Mouse (Mus musculus) lung, embryonic 15.5 days (tissue): ENCODE measurements around the gene Wdr26. TPM values are rescaled to one million over a fixed set of nuclear protein-coding genes. Genes with fewer than 3 reads are reported as not detected.

Experiments used
- ATAC-seq: fragments of 200-750 bp; cut with Nextera tagmentation; 2 replicates; pipeline ENCODE4 v1.8.0; 2017; ENCODE audit warnings: moderate number of reproducible peaks, borderline replicate concordance; ENCODE audit not compliant: low FRiP score, low TSS enrichment; ENCODE audit errors: extremely low read depth
- H3K27ac ChIP-seq: fragments of 300-500 bp; sonication (generic); 2 replicates; pipeline ENCODE4 v1.5.1; 2015; ENCODE audit warnings: moderate library complexity, mild to moderate bottlenecking, inconsistent platforms
- H3K27me3 ChIP-seq: fragments of 300-500 bp; sonication (generic); 2 replicates; pipeline ENCODE4 v1.6.1; 2015; ENCODE audit warnings: inconsistent platforms
- H3K36me3 ChIP-seq: fragments of 300-500 bp; sonication (generic); 2 replicates; pipeline ENCODE4 v1.6.1; 2015; ENCODE audit warnings: inconsistent platforms
- H3K4me1 ChIP-seq: fragments of 300-500 bp; sonication (generic); 2 replicates; pipeline ENCODE4 v1.6.1; 2015; ENCODE audit warnings: inconsistent platforms
- H3K4me2 ChIP-seq: fragments of 300-500 bp; sonication (generic); 2 replicates; pipeline ENCODE4 v1.6.1; 2015; ENCODE audit warnings: inconsistent platforms, mild to moderate bottlenecking, moderate library complexity
- H3K4me3 ChIP-seq: fragments of 300-500 bp; sonication (generic); 2 replicates; pipeline ENCODE4 v1.5.1; 2015; ENCODE audit warnings: mild to moderate bottlenecking, inconsistent platforms
- H3K9ac ChIP-seq: fragments of 300-500 bp; sonication (generic); 2 replicates; pipeline ENCODE4 v1.6.1; 2015; ENCODE audit warnings: inconsistent platforms
- H3K9me3 ChIP-seq: fragments of 300-500 bp; sonication (generic); 2 replicates; pipeline ENCODE4 v1.6.1; 2016; ENCODE audit warnings: inconsistent platforms
- WGBS: fragments of 180-500 bp; shearing (Covaris S2); methylation state at CpG from one replicate; pipeline ENCODE4 v1.1.7; 2015; 5-methylcytosine and 5-hydroxymethylcytosine counted together
- polyA plus RNA-seq: library from polyadenylated mRNA; unstranded; fragments of >200 nt; fragmentation: Nextera tagmentation; extraction: Ambion mirVana; gene quantifications from 2 replicates; pipeline ENCODE4 v1.2.1, GENCODE M21; 2015

Gene Wdr26
- polyA plus RNA-seq, 1 experiment from 2014 or later: 30.6 TPM

GRCm38 (mm10) chr1:181233734-181234133 is 21.9 kb upstream of the Wdr26 start:
- peaks cover 18% of the 10 kb centered on the region for H3K4me1 ChIP-seq
- no peaks in the 10 kb centered on the region for H3K9me3 ChIP-seq
- ATAC-seq: no peak
- no peaks in the 10 kb centered on the region for H3K27me3 ChIP-seq
- H3K4me2 ChIP-seq: no peak overlapping the region
- no peak overlapping the region for H3K4me3 ChIP-seq
- 85% methylated on average over 6 of the region's 6 CpGs for WGBS
- no peak overlapping the region for H3K27ac ChIP-seq
- no peak overlapping the region for H3K9ac ChIP-seq
- no peaks in the 10 kb centered on the region for H3K36me3 ChIP-seq

DNA sequence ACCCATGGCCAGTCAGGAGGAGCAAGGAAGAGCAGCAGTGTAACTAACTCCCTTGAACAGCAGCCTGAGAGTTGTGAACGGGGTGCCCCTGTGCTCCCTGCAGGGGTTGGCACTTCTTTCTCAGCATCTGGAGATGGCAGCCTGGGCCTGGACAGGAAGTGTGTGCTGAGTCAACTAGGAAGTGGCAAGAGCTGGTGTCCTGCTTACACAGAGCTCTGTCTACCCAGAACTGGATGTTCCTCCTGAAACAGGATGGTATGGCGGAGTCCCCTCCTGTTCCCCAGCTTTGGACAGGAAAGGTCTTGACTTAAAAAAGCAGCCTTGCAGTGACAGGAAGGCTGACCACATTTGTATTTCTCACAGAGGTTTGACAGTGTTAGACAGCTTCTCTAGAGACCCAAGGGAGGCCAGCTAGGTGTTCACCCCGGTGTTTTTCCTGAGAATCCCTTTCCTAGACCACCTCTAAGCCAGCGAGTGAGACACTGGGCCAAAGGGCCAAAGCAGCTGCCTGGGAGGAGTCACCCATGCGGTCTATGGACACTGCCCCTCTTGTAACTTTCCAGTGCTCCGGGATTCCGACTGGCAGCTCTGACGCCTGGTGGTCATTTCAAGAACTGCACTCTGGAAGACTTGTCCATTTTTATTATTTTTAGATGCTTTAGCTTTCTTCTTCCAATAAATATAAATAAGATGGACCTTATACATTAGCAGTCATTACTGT is 20.7 kb upstream of the Wdr26 start:
- no peak overlapping the region for H3K4me3 ChIP-seq
- no peak overlapping the region for H3K4me2 ChIP-seq
- ATAC-seq: peak; percentile 23; the same call in 1 of the 2 replicates
- no peaks in the 10 kb centered on the region for H3K27me3 ChIP-seq
- H3K36me3 ChIP-seq: no peaks in the 10 kb centered on the region
- peaks cover 18% of the 10 kb centered on the region for H3K4me1 ChIP-seq
- no peaks in the 10 kb centered on the region for H3K9me3 ChIP-seq
- H3K9ac ChIP-seq: no peak overlapping the region
- 27% methylated on average over 8 of the region's 8 CpGs for WGBS
- H3K27ac ChIP-seq: peak overlapping the region; percentile 35

- 82% methylated on average over 9 of the region's 9 CpGs for WGBS
Measured at GRCm38 (mm10) chr1:181231821-181232220, 20.0 kb upstream of the Wdr26 start.

GRCm38 (mm10) chr1:181231262-181231661 is 19.5 kb upstream of the Wdr26 start:
- H3K9ac ChIP-seq: no peak overlapping the region
- 50% methylated on average over 7 of the region's 7 CpGs for WGBS
- ATAC-seq: no peak
- H3K4me2 ChIP-seq: no peak overlapping the region
- H3K4me1 ChIP-seq: peaks cover 18% of the 10 kb centered on the region
- H3K27ac ChIP-seq: 0 out of 2 replicates have a peak overlapping the region, but pooled peaks have one; percentile 13
- H3K4me3 ChIP-seq: no peak overlapping the region
- no peaks in the 10 kb centered on the region for H3K27me3 ChIP-seq
- H3K36me3 ChIP-seq: no peaks in the 10 kb centered on the region
- no peaks in the 10 kb centered on the region for H3K9me3 ChIP-seq

More at GRCm38 (mm10) chr1:181231821-181232220, 20.0 kb upstream of the Wdr26 start:
- H3K4me3 ChIP-seq: no peak overlapping the region
- H3K9ac ChIP-seq: no peak overlapping the region
- no peaks in the 10 kb centered on the region for H3K9me3 ChIP-seq
- no peak overlapping the region for H3K4me2 ChIP-seq
- no peaks in the 10 kb centered on the region for H3K36me3 ChIP-seq
- peaks cover 18% of the 10 kb centered on the region for H3K4me1 ChIP-seq
- no peak for ATAC-seq
- peak overlapping the region; percentile 11; the same call in 1 of the 2 replicates for H3K27ac ChIP-seq
- no peaks in the 10 kb centered on the region for H3K27me3 ChIP-seq

DNA sequence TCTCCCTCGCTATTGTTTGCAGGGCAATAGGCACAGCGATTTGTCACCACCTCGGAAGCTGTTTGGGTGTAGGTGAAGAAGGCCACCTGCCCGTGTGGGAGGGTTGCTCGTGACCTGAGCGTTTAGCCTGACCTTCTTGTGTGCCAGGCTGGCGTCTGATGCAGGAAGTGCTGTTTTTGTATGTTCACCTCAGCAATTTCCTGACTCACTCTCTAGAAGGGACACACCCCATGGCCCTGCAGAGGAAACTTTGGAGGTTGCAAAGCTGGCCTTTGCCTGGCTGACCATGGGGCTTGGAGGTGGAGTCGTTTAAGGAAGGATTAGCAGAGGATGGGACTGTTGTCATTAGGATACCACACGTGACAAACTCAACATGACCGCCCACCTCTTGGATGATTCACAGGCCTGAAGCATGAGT is 18.9 kb upstream of the Wdr26 start:
- H3K4me3 ChIP-seq: no peak overlapping the region
- no peaks in the 10 kb centered on the region for H3K9me3 ChIP-seq
- H3K9ac ChIP-seq: no peak overlapping the region
- no peaks in the 10 kb centered on the region for H3K36me3 ChIP-seq
- no peak overlapping the region for H3K4me2 ChIP-seq
- 0 out of 2 replicates have a peak, but pooled peaks have one; percentile 7 for ATAC-seq
- H3K4me1 ChIP-seq: peaks cover 18% of the 10 kb centered on the region
- H3K27me3 ChIP-seq: no peaks in the 10 kb centered on the region
- WGBS: 23% methylated on average over 10 of the region's 10 CpGs
- H3K27ac ChIP-seq: 0 out of 2 replicates have a peak overlapping the region, but pooled peaks have one; percentile 13

DNA sequence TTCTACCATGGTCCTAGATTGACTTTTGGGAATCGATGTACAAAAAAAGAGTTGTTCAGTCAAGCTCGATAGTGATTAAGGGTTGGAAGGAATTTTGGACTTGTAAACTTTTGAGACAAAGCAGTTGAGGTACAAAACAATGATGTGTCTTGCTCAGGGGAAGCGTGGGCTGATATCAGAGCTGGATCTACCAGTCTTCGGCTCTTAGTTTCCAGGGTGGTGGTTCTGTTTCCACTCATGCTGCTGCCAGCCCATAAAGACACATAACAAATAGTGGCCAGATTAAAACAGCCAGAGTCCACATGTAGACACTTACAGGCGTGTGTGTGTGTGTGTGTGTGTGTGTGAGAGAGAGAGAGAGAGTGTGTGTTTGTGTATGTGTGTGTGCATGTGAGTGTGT is 17.2 kb upstream of the Wdr26 start:
- no peak overlapping the region for H3K4me2 ChIP-seq
- H3K4me3 ChIP-seq: no peak overlapping the region
- no peaks in the 10 kb centered on the region for H3K27me3 ChIP-seq
- no peaks in the 10 kb centered on the region for H3K36me3 ChIP-seq
- no peak overlapping the region for H3K9ac ChIP-seq
- 79% methylated on average over 5 of the region's 5 CpGs for WGBS
- ATAC-seq: no peak
- H3K27ac ChIP-seq: no peak overlapping the region
- H3K4me1 ChIP-seq: peaks cover 13% of the 10 kb centered on the region
- no peaks in the 10 kb centered on the region for H3K9me3 ChIP-seq

GRCm38 (mm10) chr1:181228591-181228990 is 16.8 kb upstream of the Wdr26 start:
- H3K4me1 ChIP-seq: peaks cover 13% of the 10 kb centered on the region
- no peak overlapping the region for H3K4me2 ChIP-seq
- H3K9ac ChIP-seq: no peak overlapping the region
- no peak overlapping the region for H3K27ac ChIP-seq
- H3K9me3 ChIP-seq: no peaks in the 10 kb centered on the region
- H3K27me3 ChIP-seq: no peaks in the 10 kb centered on the region
- no peak overlapping the region for H3K4me3 ChIP-seq
- ATAC-seq: no peak
- 64% methylated on average over 5 of the region's 5 CpGs for WGBS
- no peaks in the 10 kb centered on the region for H3K36me3 ChIP-seq

GRCm38 (mm10) chr1:181227804-181228203 is 16.0 kb upstream of the Wdr26 start:
- Histone ChIP-seq H3K4me2 (no peak overlapping the region), H3K9me3 (no peaks in the 10 kb centered on the region), H3K4me1 (peaks cover 13% of the 10 kb centered on the region), H3K27me3 (no peaks in the 10 kb centered on the region), H3K9ac (no peak overlapping the region), H3K36me3 (no peaks in the 10 kb centered on the region), H3K4me3 (no peak overlapping the region), H3K27ac (no peak overlapping the region)
- 86% methylated on average over 11 of the region's 11 CpGs for WGBS
- ATAC-seq: no peak

GRCm38 (mm10) chr1:181226850-181227249 is 15.0 kb upstream of the Wdr26 start:
- Histone ChIP-seq H3K4me1 (peaks cover 8% of the 10 kb centered on the region), H3K4me3 (no peak overlapping the region), H3K27ac (no peak overlapping the region), H3K4me2 (no peak overlapping the region), H3K9me3 (no peaks in the 10 kb centered on the region), H3K9ac (no peak overlapping the region), H3K27me3 (no peaks in the 10 kb centered on the region), H3K36me3 (no peaks in the 10 kb centered on the region)
- 35% methylated on average over 11 of the region's 11 CpGs for WGBS
- no peak for ATAC-seq

- Histone ChIP-seq H3K4me1 (no peaks in the 10 kb centered on the region), H3K27me3 (no peaks in the 10 kb centered on the region), H3K27ac (no peak overlapping the region), H3K4me3 (no peak overlapping the region), H3K9me3 (no peaks in the 10 kb centered on the region), H3K9ac (no peak overlapping the region), H3K4me2 (no peak overlapping the region), H3K36me3 (no peaks in the 10 kb centered on the region)
- no peak for ATAC-seq
- WGBS: 71% methylated on average over 5 of the region's 5 CpGs
Measured at GRCm38 (mm10) chr1:181225281-181225680, 13.5 kb upstream of the Wdr26 start.

DNA sequence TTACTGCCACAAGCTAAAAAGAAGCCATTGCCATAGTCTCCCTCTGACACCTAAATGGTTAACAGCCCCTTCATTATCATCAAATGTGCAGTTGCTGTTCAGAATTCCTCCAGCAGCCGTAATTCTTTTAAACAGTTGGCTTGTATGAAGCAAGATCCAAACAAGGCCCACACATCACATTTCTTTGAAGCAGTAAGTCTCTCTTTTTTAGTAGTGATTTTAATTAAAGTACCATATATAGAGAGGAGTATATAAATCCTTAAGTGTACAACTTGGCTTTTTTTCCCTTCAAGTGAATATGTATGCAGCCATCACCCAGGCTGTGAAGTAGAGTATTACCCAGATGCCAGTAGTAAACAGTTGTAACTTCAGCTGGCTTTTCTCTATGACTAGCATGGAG is 10.2 kb upstream of the Wdr26 start:
- WGBS: 29% methylated on average over 1 of the region's 1 CpGs
- Histone ChIP-seq H3K9me3 (no peaks in the 10 kb centered on the region), H3K9ac (no peak overlapping the region), H3K27ac (no peak overlapping the region), H3K27me3 (no peaks in the 10 kb centered on the region), H3K4me3 (no peak overlapping the region), H3K4me1 (no peaks in the 10 kb centered on the region), H3K4me2 (no peak overlapping the region), H3K36me3 (no peaks in the 10 kb centered on the region)
- ATAC-seq: no peak

- WGBS: 63% methylated on average over 4 of the region's 4 CpGs
Measured at GRCm38 (mm10) chr1:181216315-181216714, 4.5 kb upstream of the Wdr26 start.

More at GRCm38 (mm10) chr1:181216315-181216714, 4.5 kb upstream of the Wdr26 start:
- no peak for ATAC-seq
- Histone ChIP-seq H3K27ac (no peak overlapping the region), H3K9me3 (no peaks in the 10 kb centered on the region), H3K4me3 (no peak overlapping the region), H3K36me3 (no peaks in the 10 kb centered on the region), H3K4me2 (no peak overlapping the region), H3K4me1 (peaks cover 9% of the 10 kb centered on the region), H3K27me3 (no peaks in the 10 kb centered on the region), H3K9ac (no peak overlapping the region)
